Mouse (Mus musculus): Measurements from ENCODE around the gene Tmem131l.

- TF ChIP-seq EP300 (IDR thresholded peaks at IDR 0.05) (no peak), CTCF (IDR thresholded peaks at IDR 0.05) (peak; percentile 87)
Observed at GRCm38 (mm10) chr3:83899556-83899955, 140.4 kb downstream of the Tmem131l start.

Measured in lung, postnatal 0 days (tissue).